Mouse (Mus musculus) ovary, postnatal 36 days (tissue): ENCODE measurements around the gene Grip1.

Experiments used
- DNase-seq: peaks from one replicate; pipeline ENCODE4 v3.0.0; 2022; ENCODE audit warnings: low spot score, mixed read lengths

The Grip1 gene

DNA sequence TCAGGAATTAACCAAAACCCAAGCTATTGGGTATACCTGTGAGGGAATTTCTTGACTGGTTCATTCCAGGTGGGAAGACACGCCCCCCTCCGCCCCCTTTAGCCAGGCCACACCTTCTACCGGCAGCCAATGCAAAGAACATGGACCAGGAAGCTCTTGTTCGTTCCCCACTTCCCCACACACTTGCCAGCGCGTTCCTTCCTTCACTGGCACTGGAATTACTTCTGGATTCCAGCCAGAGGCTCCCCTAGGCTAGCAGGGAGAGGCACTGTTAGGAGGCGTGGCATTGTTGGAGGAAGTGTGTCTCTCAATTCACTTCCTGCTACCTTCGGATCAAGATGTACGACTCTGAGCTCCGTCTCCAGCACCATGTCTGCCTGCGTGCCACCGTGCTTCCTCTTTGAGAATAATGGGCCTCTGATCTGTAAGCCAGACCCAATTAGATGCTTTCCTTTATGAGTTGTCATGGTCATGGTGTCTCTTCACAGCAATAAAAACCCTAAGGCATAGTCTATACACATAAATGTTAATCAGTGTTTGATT is 682.5 kb downstream of the Grip1 start:
- DNase-seq, result no peak
